Mouse (Mus musculus) left cerebral cortex, postnatal 14 days (tissue): ENCODE measurements around the gene Kcnk1. TPM values are rescaled to one million over a fixed set of nuclear protein-coding genes. Genes with fewer than 3 reads are reported as not detected.

ENCODE experiments used
- total RNA-seq, 2 experiments: library from RNA; stranded (reverse); gene quantifications; 2 replicates each; pipeline ENCODE4 v1.2.3; 2021

The Kcnk1 gene
- total RNA-seq, 2 experiments from 2014 or later: 82.4 to 82.7 TPM

Other genes with a start within 250 kb of the Kcnk1 start
- gene Pcnx2, start 96.9 kb upstream of the Kcnk1 start, total RNA-seq: 10 to 100 TPM; 80.3 to 83.2 TPM
- gene Map3k21, start 84.7 kb upstream of the Kcnk1 start, total RNA-seq: 1 to 10 TPM; 1.5 to 2.2 TPM